Mouse (Mus musculus): Measurements from ENCODE around the gene Uvrag.
A peak's percentile ranks its signal among the peaks of the same experiment; 100 is the strongest.

Uvrag gene

GRCm38 (mm10) chr7:99020353-99020752, 120.6 kb downstream of the Uvrag start:
- no peak for DNase-seq (ENCODE audit: low spot score)

GRCm38 (mm10) chr7:99017224-99017844, 123.6 kb downstream of the Uvrag start:
- no peak for DNase-seq (ENCODE audit: low spot score)

- DNase-seq (ENCODE audit: low spot score), result no peak
These were observed 125.0 kb downstream of the Uvrag start for GRCm38 (mm10) chr7:99015914-99016313.

GRCm38 (mm10) chr7:99015419-99015818, 125.5 kb downstream of the Uvrag start:
- DNase-seq (ENCODE audit: low spot score), result no peak

- DNase-seq (ENCODE audit: low spot score), result no peak
These were observed 126.3 kb downstream of the Uvrag start for GRCm38 (mm10) chr7:99014620-99015019.

GRCm38 (mm10) chr7:99007506-99008354, 133.2 kb downstream of the Uvrag start:
- DNase-seq (ENCODE audit: low spot score), result no peak

GRCm38 (mm10) chr7:99003231-99003630, 137.7 kb downstream of the Uvrag start:
- no peak for DNase-seq (ENCODE audit: low spot score)

- DNase-seq (ENCODE audit: low spot score), result no peak
These were observed 142.2 kb downstream of the Uvrag start for GRCm38 (mm10) chr7:98998722-98999121.

- no peak for DNase-seq (ENCODE audit: low spot score)
These were observed 143.2 kb downstream of the Uvrag start for GRCm38 (mm10) chr7:98997760-98998159.

GRCm38 (mm10) chr7:98996791-98997190, 144.2 kb downstream of the Uvrag start:
- DNase-seq (ENCODE audit: low spot score), result no peak

- DNase-seq (ENCODE audit: low spot score), result no peak
These were observed 145.7 kb downstream of the Uvrag start for GRCm38 (mm10) chr7:98995126-98995727.

- DNase-seq (ENCODE audit: low spot score), result no peak
These were observed 146.8 kb downstream of the Uvrag start for GRCm38 (mm10) chr7:98994137-98994536.

GRCm38 (mm10) chr7:98993395-98993794, 147.5 kb downstream of the Uvrag start:
- DNase-seq (ENCODE audit: low spot score), result no peak

GRCm38 (mm10) chr7:98991204-98991761, 149.7 kb downstream of the Uvrag start:
- no peak for DNase-seq (ENCODE audit: low spot score)

- DNase-seq (ENCODE audit: low spot score), result no peak
These were observed 150.4 kb downstream of the Uvrag start for GRCm38 (mm10) chr7:98990510-98990909.

- peak; percentile 26 for DNase-seq (ENCODE audit: low spot score)
These were observed 153.9 kb downstream of the Uvrag start for GRCm38 (mm10) chr7:98986962-98987441.

GRCm38 (mm10) chr7:98985935-98986334, 155.0 kb downstream of the Uvrag start:
- DNase-seq (ENCODE audit: low spot score), result no peak

- DNase-seq (ENCODE audit: low spot score), result no peak
These were observed 155.5 kb downstream of the Uvrag start for GRCm38 (mm10) chr7:98985489-98985888.

GRCm38 (mm10) chr7:98984319-98984718, 156.6 kb downstream of the Uvrag start:
- DNase-seq (ENCODE audit: low spot score), result no peak

- no peak for DNase-seq (ENCODE audit: low spot score)
These were observed 157.9 kb downstream of the Uvrag start for GRCm38 (mm10) chr7:98983058-98983457.

- DNase-seq (ENCODE audit: low spot score), result peak; percentile 15
These were observed 159.5 kb downstream of the Uvrag start for GRCm38 (mm10) chr7:98981423-98981822.

GRCm38 (mm10) chr7:98976839-98977457, 164.0 kb downstream of the Uvrag start:
- no peak for DNase-seq (ENCODE audit: low spot score)

Data from spleen, adult 12 weeks (tissue).